Mouse (Mus musculus) granulocyte monocyte progenitor cell, adult 5-6 weeks (primary cell): Measurements from ENCODE around the gene Aipl1. TPM values are rescaled to one million over a fixed set of nuclear protein-coding genes. Genes with fewer than 3 reads are reported as not detected.
"Not testable (repeated sequence)": the region's sequence is repeated elsewhere in the genome, so short reads cannot be mapped to it uniquely, and the experiment has no call there.

Experiments
- ATAC-seq: replicated peaks from 2 replicates; pipeline ENCODE4 v1.8.0; 2016; ENCODE audit warnings: mild to moderate bottlenecking, moderate TSS enrichment, inconsistent platforms; ENCODE audit not compliant: poor library complexity, severe bottlenecking
- total RNA-seq, 2 experiments: library from RNA; stranded (forward) in 1 of 2; stranded (reverse) in 1 of 2; fragments of 200-712, 200-1000 nt in 1 of 2; fragments of >200 nt in 1 of 2; fragmentation: Nextera tagmentation in 1 of 2; gene quantifications; 2 replicates each; pipeline ENCODE4 v1.2.3; 2014 to 2017

Aipl1 gene
- total RNA-seq, 2 experiments from 2014 or later = 0.41 TPM; not detected in 1

GRCm38 (mm10) chr11:72022827-72023226, 14.5 kb downstream of the Aipl1 start:
- ATAC-seq = no peak

DNA sequence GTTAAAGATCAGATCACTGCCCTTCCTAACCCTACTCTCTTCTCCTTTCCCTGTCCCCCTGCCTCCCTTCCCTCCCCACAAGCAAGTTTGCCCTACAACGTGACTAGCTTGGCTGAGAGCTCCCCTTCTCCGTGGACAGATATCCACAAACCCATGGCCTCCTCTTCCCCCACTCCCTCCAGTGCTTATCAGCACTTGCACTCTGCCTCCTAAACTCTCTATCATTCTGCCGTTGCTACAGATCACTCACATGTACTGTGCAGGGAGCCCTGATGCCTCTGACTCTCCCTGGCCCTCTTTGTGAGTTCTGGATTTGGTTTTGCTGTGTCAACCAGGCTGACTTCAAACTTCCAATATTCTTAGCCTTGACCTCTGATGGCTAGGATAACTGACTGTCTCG, 16.3 kb downstream of the Aipl1 start:
- ATAC-seq = no peak

DNA sequence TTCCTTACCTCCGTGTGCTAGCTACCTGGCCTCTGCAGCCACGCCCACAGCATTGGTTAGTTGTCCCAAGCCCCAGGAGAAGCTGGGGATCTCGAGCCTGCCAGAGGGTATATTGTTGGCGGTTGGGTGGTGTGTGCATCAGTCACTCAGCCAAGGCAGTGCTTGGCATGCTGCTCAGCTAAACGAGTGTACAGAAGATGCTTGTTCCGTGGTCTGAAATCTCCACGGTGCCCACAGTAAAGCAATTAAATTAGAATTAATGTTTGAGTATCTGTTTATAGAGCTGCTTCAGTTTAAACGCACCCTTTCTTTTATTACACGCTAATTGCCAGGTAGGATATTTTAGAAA, 20.1 kb downstream of the Aipl1 start:
- ATAC-seq = no peak

DNA sequence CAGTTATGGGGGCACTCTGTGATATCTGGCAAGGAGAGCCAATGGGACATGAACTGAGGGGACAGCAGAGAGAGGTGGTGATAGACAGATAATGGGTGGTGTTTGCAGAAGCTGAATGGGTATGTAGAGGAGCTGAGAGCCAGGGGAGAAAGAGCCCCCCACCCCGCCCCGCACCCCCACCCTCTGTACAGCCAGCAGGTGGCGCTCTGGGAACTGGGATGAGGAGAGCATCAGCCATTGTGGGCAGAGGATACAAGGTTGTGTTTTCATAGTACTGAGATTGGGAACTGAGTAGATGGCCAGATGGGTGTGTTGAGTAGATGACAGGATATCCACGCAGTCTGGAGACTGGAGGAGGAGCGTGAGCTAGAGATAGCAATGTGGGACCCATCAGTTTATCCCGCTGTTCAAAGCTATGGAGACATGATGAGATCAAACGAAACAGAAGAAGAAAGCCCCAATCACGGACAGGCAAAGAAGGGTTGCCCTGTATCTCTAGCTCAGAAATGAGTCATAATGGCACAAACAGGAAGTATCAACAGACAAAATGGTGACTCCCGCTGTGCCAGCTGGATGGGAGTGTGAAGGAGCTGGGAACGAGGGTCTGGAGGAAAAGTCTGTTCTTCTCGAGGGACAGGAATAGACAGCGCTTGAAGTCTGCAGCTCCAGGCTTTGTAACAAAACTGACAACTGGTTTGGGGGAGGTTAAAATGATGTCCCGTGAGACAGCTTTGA, 20.6 kb downstream of the Aipl1 start:
- ATAC-seq = no peak

GRCm38 (mm10) chr11:72014674-72015073, 22.6 kb downstream of the Aipl1 start:
- no peak for ATAC-seq

- ATAC-seq = no peak
These were observed 25.4 kb downstream of the Aipl1 start for GRCm38 (mm10) chr11:72011955-72012354.

- no peak for ATAC-seq
These were observed 26.2 kb downstream of the Aipl1 start for GRCm38 (mm10) chr11:72010940-72011722.

DNA sequence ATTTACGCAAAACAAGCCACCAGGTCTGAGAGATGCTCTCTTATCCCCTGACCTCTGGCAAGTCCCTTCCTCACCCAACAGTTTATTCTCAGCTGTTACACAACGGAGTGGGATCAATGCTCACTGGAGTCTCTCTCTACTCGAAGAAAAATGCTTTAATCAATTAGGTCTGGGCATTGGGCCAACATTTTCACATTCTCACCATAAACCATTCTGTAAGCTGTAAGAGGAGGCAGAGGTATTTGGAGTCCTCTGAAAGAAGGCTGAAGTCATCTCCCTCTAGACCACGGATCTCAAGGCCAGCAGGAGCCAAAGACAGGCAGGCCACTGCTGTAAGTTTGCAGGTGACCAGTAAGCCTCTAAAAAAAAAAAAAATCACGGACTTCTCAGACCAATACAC, 26.9 kb downstream of the Aipl1 start:
- ATAC-seq = no peak

DNA sequence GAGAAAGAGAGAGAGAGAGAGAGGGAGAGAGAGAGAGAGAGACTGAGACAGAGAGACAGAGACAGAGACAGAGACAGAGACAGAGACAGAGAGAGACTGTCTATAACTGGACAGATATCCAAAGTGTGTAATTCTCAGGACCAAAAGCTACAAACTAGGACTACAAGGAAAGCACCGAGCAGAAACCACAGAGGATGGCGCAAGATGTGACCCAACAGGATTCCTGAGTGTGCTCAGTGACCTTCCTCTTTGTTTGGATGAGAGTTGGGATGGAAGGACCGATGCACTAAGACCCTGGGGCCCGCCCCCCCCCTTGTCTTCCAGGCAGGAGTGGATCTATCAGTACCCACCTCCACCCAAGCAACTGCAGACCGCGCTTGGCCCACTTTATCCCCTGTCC, 31.8 kb downstream of the Aipl1 start:
- ATAC-seq = peak; percentile 64

- ATAC-seq = no peak
These were observed 34.1 kb downstream of the Aipl1 start for GRCm38 (mm10) chr11:72003171-72003570.

DNA sequence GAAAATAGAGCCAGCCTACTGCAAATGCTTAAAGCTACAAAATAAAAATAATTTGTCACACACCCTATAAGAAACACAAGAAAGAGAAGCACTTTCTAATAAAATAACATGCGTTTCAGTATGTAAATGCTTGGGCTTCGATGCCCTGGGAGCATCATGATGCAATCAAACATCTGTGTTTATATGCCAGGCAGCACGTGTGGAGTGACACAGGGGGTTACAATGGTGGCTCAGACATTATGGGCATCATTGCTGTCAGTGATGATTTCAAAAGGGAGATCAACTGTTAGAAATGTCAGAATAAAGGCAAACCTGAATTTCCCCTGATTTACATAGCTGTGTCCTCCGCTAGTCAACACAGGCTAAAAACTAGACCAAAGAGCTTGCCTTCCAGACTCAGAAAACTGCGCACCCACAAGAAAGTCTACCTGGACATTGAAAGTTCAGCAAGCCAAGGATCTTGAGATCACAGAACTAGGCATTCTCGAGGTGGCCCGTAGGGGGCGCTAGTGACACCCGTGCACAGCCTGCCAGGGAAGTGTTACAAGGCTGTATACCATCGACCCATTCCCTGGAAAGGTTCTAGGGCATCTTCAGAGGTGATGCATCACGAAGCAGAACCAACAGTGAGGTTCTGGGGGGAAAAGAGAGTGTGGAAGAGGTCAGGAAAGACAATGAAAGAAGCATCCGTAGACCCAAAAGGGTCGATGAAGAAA, 35.0 kb downstream of the Aipl1 start:
- 0 out of 2 replicates have a peak, but pooled peaks have one; percentile 57 for ATAC-seq

DNA sequence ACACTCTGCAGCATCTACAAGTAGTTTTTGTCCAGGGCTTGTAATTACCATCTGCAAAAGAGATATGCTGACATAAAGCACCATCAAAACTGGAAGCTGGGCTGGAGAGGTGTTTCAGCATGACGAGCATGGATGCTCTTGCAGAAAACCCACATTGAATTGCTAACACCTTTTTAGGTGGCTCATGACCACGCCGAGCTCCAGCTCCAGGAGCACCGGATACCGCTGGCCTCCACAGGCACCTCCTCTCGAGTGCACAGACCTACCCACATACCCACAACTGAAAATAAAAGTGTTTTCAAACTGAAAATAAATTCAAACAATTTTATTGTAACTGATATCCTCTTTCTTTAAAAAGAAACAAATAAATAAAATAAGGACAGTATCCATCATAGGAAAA, 37.1 kb downstream of the Aipl1 start:
- ATAC-seq = no peak

- ATAC-seq = no peak
These were observed 40.5 kb downstream of the Aipl1 start for GRCm38 (mm10) chr11:71996805-71997204.

DNA sequence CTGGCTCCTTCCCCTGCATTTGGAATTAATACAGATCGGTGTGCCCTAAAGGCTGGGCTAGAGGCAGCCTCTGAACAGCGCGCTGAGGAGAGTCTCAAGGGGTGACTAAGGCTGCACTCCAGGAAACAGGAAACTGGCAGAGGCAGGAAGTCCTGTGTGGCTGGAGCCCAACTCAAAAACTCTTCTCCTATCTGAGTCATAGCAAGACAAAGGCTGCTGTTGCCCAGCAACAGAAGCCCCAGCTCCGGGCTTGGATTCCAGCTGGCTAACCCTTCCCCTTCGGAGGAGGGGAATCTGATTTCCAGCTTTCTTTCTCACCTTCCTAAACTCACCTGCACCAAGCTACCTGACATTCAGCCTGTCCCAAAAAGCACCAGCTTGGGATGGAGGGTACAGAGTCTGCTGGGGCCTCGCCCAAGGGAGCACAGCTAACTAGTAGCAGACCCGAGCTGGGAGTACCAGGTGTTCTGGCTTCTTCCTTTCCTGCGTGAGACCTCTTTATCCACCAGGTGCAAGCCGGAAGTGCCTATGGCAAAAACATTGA, 41.3 kb downstream of the Aipl1 start:
- peak; percentile 96 for ATAC-seq

- ATAC-seq = no peak
These were observed 44.9 kb downstream of the Aipl1 start for GRCm38 (mm10) chr11:71992438-71992837.

GRCm38 (mm10) chr11:71991541-71991940, 45.8 kb downstream of the Aipl1 start:
- peak; percentile 76 for ATAC-seq

DNA sequence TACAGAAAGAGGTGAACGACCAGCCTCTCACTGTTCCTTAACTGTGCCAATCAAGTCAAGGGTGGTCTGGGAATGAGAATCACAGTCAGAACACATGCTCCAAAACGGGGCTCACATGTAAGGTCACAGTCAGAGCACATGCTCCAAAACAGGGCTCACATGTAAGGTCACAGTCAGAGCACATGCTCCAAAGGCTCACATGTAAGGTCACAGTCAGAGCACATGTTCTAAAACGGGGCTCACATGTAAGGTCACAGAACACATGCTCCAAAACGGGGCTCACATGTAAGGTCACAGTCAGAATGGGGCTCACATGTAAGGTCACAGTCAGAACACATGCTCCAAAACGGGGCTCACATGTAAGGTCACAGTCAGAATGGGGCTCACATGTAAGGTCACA, 47.9 kb downstream of the Aipl1 start:
- ATAC-seq = not testable (repeated sequence)

GRCm38 (mm10) chr11:71987159-71988150, 49.9 kb downstream of the Aipl1 start:
- no peak for ATAC-seq

- ATAC-seq = no peak
These were observed 51.5 kb downstream of the Aipl1 start for GRCm38 (mm10) chr11:71985783-71986182.
